Mouse (Mus musculus) CH12.LX (cell line): ENCODE data around the gene Sbf2. TPM values are rescaled to one million over a fixed set of nuclear protein-coding genes. Genes with fewer than 3 reads are reported as not detected.
A peak's percentile ranks its signal among the peaks of the same experiment; 100 is the strongest.

ENCODE experiments used
- DNase-seq: peaks from one replicate; pipeline ENCODE4 v3.0.0-alpha.2; 2013; ENCODE audit errors: extremely low read depth
- H3K27ac ChIP-seq: 2 replicates; pipeline ENCODE4 v1.5.1; 2012; ENCODE audit warnings: low read depth, mild to moderate bottlenecking, control low read depth, moderate library complexity; ENCODE audit not compliant: insufficient read depth
- H3K27me3 ChIP-seq: replicated peaks from 2 replicates; pipeline ENCODE3; 2012; ENCODE audit warnings: inconsistent platforms
- H3K36me3 ChIP-seq, 2 experiments: replicated peaks in 1 of 2; 2 replicates each; pipeline versions ENCODE3 to v1.6.1; 2012; ENCODE audit warnings: inconsistent platforms in 1 of 2, low read length in 1 of 2, mild to moderate bottlenecking in 1 of 2, mixed read lengths in 1 of 2, moderate library complexity in 1 of 2; ENCODE audit not compliant: control insufficient read depth in 1 of 2, insufficient read depth in 1 of 2
- H3K4me1 ChIP-seq, 2 experiments: 2 replicates each; pipeline ENCODE4 v1.6.1; 2012; ENCODE audit warnings: inconsistent platforms in 1 of 2, moderate library complexity in 1 of 2; ENCODE audit not compliant: insufficient read depth in 2 of 2, control insufficient read depth in 1 of 2
- H3K4me2 ChIP-seq: 2 replicates; pipeline ENCODE4 v1.6.1; 2012; ENCODE audit warnings: low read depth, mild to moderate bottlenecking, control low read depth; ENCODE audit not compliant: poor library complexity, insufficient read depth, severe bottlenecking
- H3K4me3 ChIP-seq, 3 experiments: fragments of 150-350 bp in 1 of 3; sonication (generic) in 1 of 3; replicated peaks in 1 of 3; 2 replicates each; pipeline versions ENCODE3 to v1.5.1; 2011 to 2012; ENCODE audit warnings: low read depth in 2 of 3, low read length in 2 of 3, mild to moderate bottlenecking in 2 of 3, moderate library complexity in 2 of 3, control low read depth in 1 of 3, improper control_type of control experiment in 1 of 3, inconsistent platforms in 1 of 3, mixed read lengths in 1 of 3; ENCODE audit not compliant: poor library complexity in 1 of 3
- H3K79me2 ChIP-seq: replicated peaks from 2 replicates; pipeline ENCODE4 v1.6.1; 2012; ENCODE audit warnings: mild to moderate bottlenecking, moderate library complexity; ENCODE audit not compliant: control insufficient read depth, poor library complexity, insufficient read depth, severe bottlenecking; ENCODE audit errors: extremely low read depth
- H3K9ac ChIP-seq: 2 replicates; pipeline ENCODE4 v1.6.1; 2012; ENCODE audit warnings: low read depth, mild to moderate bottlenecking, control low read depth, moderate library complexity; ENCODE audit not compliant: insufficient read depth
- H3K9me3 ChIP-seq: replicated peaks from 2 replicates; pipeline ENCODE3; 2012; ENCODE audit warnings: low read length, inconsistent platforms, mixed read lengths
- BHLHE40 ChIP-seq: IDR thresholded peaks from 2 replicates; pipeline ENCODE4 v1.6.1; 2011; ENCODE audit warnings: mild to moderate bottlenecking, low read depth, low read length, improper control_type of control experiment
- CHD1 ChIP-seq: IDR thresholded peaks from 2 replicates; pipeline ENCODE4 v1.6.1; 2012; ENCODE audit warnings: low read depth, low read length, improper control_type of control experiment, inconsistent platforms
- E2F4 ChIP-seq: IDR thresholded peaks from 2 replicates; pipeline ENCODE4 v1.6.1; 2011; ENCODE audit warnings: low read depth, low read length, improper control_type of control experiment; ENCODE audit not compliant: insufficient replicate concordance
- ELF1 ChIP-seq: IDR thresholded peaks from 2 replicates; pipeline ENCODE4 v1.6.1; 2014; ENCODE audit warnings: low read depth, mild to moderate bottlenecking, inconsistent platforms, low read length, improper control_type of control experiment
- EP300 ChIP-seq: IDR thresholded peaks from 2 replicates; pipeline ENCODE4 v1.6.1; 2011; ENCODE audit warnings: low read length, improper control_type of control experiment
- GABPA ChIP-seq: IDR thresholded peaks from 2 replicates; pipeline ENCODE4 v1.6.1; 2012; ENCODE audit warnings: low read depth, low read length, improper control_type of control experiment, inconsistent platforms; ENCODE audit not compliant: insufficient replicate concordance
- IRF4 ChIP-seq: IDR thresholded peaks from 2 replicates; pipeline ENCODE4 v1.6.1; 2014; ENCODE audit warnings: low read depth, mild to moderate bottlenecking, inconsistent platforms, low read length, improper control_type of control experiment
- JUN ChIP-seq: IDR thresholded peaks from 2 replicates; pipeline ENCODE4 v1.6.1; 2011; ENCODE audit warnings: low read depth, mild to moderate bottlenecking, low read length, improper control_type of control experiment, moderate library complexity; ENCODE audit not compliant: insufficient read depth
- JUND ChIP-seq: conservative IDR thresholded peaks from 2 replicates; pipeline ENCODE4 v1.6.1; 2011; ENCODE audit warnings: low read depth, low read length, improper control_type of control experiment
- KAT2A ChIP-seq: IDR thresholded peaks from 2 replicates; pipeline ENCODE4 v1.6.1; 2012; ENCODE audit warnings: low read length, improper control_type of control experiment, inconsistent platforms; ENCODE audit not compliant: insufficient replicate concordance
- MAFK ChIP-seq: IDR thresholded peaks from 2 replicates; pipeline ENCODE4 v1.6.1; 2011; ENCODE audit warnings: low read length, improper control_type of control experiment; ENCODE audit not compliant: insufficient replicate concordance
- MAX ChIP-seq: IDR thresholded peaks from 2 replicates; pipeline ENCODE4 v1.6.1; 2011; ENCODE audit warnings: low read length, improper control_type of control experiment
- MXI1 ChIP-seq: IDR thresholded peaks from 2 replicates; pipeline ENCODE4 v1.6.1; 2011; ENCODE audit warnings: mild to moderate bottlenecking, low read depth, low read length, improper control_type of control experiment
- MYC ChIP-seq: IDR thresholded peaks from 2 replicates; pipeline ENCODE4 v1.6.1; 2011; ENCODE audit warnings: low read depth, mild to moderate bottlenecking, improper control_type of control experiment, low read length
- NELFE ChIP-seq: IDR thresholded peaks from 2 replicates; pipeline ENCODE4 v1.6.1; 2011; ENCODE audit warnings: low read depth, low read length, improper control_type of control experiment
- PAX5 ChIP-seq: IDR thresholded peaks from 2 replicates; pipeline ENCODE4 v1.6.1; 2012; ENCODE audit warnings: low read length, inconsistent platforms, mixed read lengths
- POLR2A ChIP-seq: IDR thresholded peaks from 2 replicates; pipeline ENCODE4 v1.6.1; 2011; ENCODE audit warnings: low read depth, mild to moderate bottlenecking, improper control_type of control experiment, low read length
- RAD21 ChIP-seq: IDR thresholded peaks from 2 replicates; pipeline ENCODE4 v1.6.1; 2011; ENCODE audit warnings: low read depth, mild to moderate bottlenecking, low read length, improper control_type of control experiment, moderate library complexity
- RCOR1 ChIP-seq: conservative IDR thresholded peaks from 2 replicates; pipeline ENCODE4 v1.6.1; 2012; ENCODE audit warnings: low read depth, mild to moderate bottlenecking, inconsistent platforms, low read length, improper control_type of control experiment
- SMC3 ChIP-seq: IDR thresholded peaks from 2 replicates; pipeline ENCODE4 v1.6.1; 2011; ENCODE audit warnings: low read depth, low read length, improper control_type of control experiment
- TCF12 ChIP-seq: IDR thresholded peaks from 2 replicates; pipeline ENCODE4 v1.6.1; 2014; ENCODE audit warnings: low read depth, mild to moderate bottlenecking, inconsistent platforms, low read length, improper control_type of control experiment
- UBTF ChIP-seq: IDR thresholded peaks from 2 replicates; pipeline ENCODE4 v1.6.1; 2012; ENCODE audit warnings: low read depth, mild to moderate bottlenecking, inconsistent platforms, low read length, improper control_type of control experiment, moderate library complexity
- USF1 ChIP-seq: IDR thresholded peaks from 2 replicates; pipeline ENCODE4 v1.6.1; 2014; ENCODE audit warnings: low read depth, mild to moderate bottlenecking, inconsistent platforms, low read length, improper control_type of control experiment
- USF2 ChIP-seq: conservative IDR thresholded peaks from 2 replicates; pipeline ENCODE4 v1.6.1; 2011; ENCODE audit warnings: low read depth, low read length, improper control_type of control experiment
- ZC3H11A ChIP-seq: IDR thresholded peaks from 2 replicates; pipeline ENCODE4 v1.6.1; 2012; ENCODE audit warnings: low read depth, mild to moderate bottlenecking, inconsistent platforms, low read length, improper control_type of control experiment
- ZKSCAN1 ChIP-seq: IDR thresholded peaks from 2 replicates; pipeline ENCODE4 v1.6.1; 2012; ENCODE audit warnings: low read depth, inconsistent platforms, low read length, improper control_type of control experiment, borderline replicate concordance
- ZMIZ1 ChIP-seq: IDR thresholded peaks from 2 replicates; pipeline ENCODE4 v1.6.1; 2012; ENCODE audit warnings: low read depth, mild to moderate bottlenecking, inconsistent platforms, low read length, improper control_type of control experiment
- ZNF384 ChIP-seq: IDR thresholded peaks from 2 replicates; pipeline ENCODE4 v1.6.1; 2012; ENCODE audit warnings: low read depth, low read length, improper control_type of control experiment, inconsistent platforms
- dilution Hi-C: fragments of 300-500 bp; cut with MboI; formaldehyde crosslinking; loops from 2 replicates; pipeline ENCODE4 v1.14.3; 2020; ENCODE audit warnings: low sequenced_read_pairs; ENCODE audit not compliant: extremely low pct_unique_long_range_greater_than_20kb, extremely low pct_ligation_motif_present
- in situ Hi-C: fragments of 300-500 bp; cut with MboI; formaldehyde crosslinking; loops from 3 replicates; pipeline ENCODE4 v1.14.3; 2019; ENCODE audit warnings: low sequenced_read_pairs, low pct_ligation_motif_present, low pct_unique_long_range_greater_than_20kb, mixed read lengths
- polyA plus RNA-seq: library from polyadenylated mRNA; unstranded; fragments of >175 nt; gene quantifications from 2 replicates; pipeline ENCODE4 v1.2.1, GENCODE M21; 2012; ENCODE audit warnings: low read depth; ENCODE audit not compliant: insufficient read length
- total RNA-seq, 2 experiments: library from RNA; depleted of rRNA; stranded (reverse); fragments of 300-350 nt in 1 of 2; fragments of >200 nt in 1 of 2; gene quantifications; 2 replicates each; pipeline ENCODE4 v1.2.3; 2012 to 2014

Gene Sbf2
- total and polyA plus RNA-seq, 3 experiments, result 9.5 to 21.5 (median 11.4) TPM

GRCm38 (mm10) chr7:110631136-110631888, 16.6 kb upstream of the Sbf2 start:
- Histone ChIP-seq H3K9me3 (no peaks in the 10 kb centered on the region), H3K4me3 (peak overlapping the region in 1 of 3 experiments; percentile 77), H3K4me1 (peaks cover 0 to 23% of the 10 kb centered on the region in 2 experiments; a peak in 2 of 4 replicates), H3K36me3 (no peaks in the 10 kb centered on the region), H3K27me3 (peaks cover 4% of the 10 kb centered on the region), H3K79me2 (0 out of 2 replicates have a peak, but pooled peaks cover 5% of the 10 kb centered on the region), H3K27ac (no peak overlapping the region), H3K9ac (no peak overlapping the region; the same call in 1 of the 2 replicates), H3K4me2 (peak overlapping the region; percentile 91)
- no peak for DNase-seq
- TF ChIP-seq USF1 (no peak), E2F4 (no peak), ZNF384 (no peak), PAX5 (no peak), ZKSCAN1 (no peak), KAT2A (no peak), MXI1 (no peak)
- dilution Hi-C loops, result no loop called here
- in situ Hi-C loops, result no loop called here

DNA sequence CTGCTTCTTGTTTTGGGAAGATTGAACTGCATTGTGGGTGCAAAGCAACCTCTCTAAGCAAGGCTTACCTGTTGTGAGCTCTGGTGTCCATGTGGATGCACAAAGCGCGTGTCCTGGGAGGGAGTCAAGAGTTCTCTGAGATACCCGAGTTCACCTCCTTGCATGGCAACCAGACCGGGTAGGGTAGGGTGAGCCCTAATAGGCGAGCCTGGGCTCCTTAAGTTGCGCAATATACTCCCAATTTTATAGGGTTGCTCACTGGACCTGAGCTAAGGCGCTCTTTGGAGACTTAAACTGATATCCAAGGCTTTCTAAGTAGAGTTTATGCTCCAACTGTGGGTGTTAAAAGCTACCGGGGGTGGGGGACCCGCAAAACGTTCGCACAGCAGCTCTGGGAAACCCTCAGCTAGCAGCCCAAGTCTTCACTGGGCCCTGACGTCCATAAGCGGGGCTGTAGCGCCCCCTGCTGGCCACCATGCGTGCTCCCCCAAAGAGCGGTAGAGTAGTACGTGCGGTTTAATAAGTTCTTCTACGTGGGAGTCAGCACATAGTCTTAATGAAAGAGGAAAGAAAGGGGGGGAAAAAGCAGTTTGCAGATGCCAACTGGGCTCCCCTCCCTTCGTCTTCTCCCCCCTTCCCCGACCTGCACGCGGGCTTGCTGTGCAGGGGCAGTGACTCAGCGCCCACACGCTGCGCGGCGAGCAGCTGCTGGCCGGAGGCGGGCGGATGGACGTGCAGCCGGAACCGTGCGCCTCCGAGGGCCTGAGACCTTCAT, 15.4 kb upstream of the Sbf2 start:
- in situ Hi-C loops (loop anchor here (5.0 kb wide), 3 partner anchors 78 to 468 kb away; no protein-coding TSS in a partner anchor), dilution Hi-C loops (no loop called here)
- Histone ChIP-seq H3K79me2 (0 out of 2 replicates have a peak, but pooled peaks cover 5% of the 10 kb centered on the region), H3K27ac (no peak overlapping the region), H3K4me1 (peaks cover 0 to 23% of the 10 kb centered on the region in 2 experiments; a peak in 2 of 4 replicates), H3K36me3 (no peaks in the 10 kb centered on the region), H3K4me2 (peak overlapping the region; percentile 91), H3K9ac (peak overlapping the region; percentile 59; the same call in 1 of the 2 replicates), H3K4me3 (peak overlapping the region; percentile 60 to 77 (median 72)), H3K9me3 (no peaks in the 10 kb centered on the region), H3K27me3 (peaks cover 14% of the 10 kb centered on the region)
- DNase-seq, result peak; percentile 87
- TF ChIP-seq CHD1 (no peak), ZKSCAN1 (no peak), RCOR1 (no peak), IRF4 (peak; percentile 38; the same call in 1 of the 2 replicates), USF1 (no peak), USF2 (no peak), BHLHE40 (peak; percentile 69), RAD21 (peak; percentile 94), KAT2A (no peak), ZC3H11A (peak; percentile 60; the same call in 1 of the 2 replicates), SMC3 (peak; percentile 87), GABPA (no peak), JUN (no peak), TCF12 (peak; percentile 46; the same call in 1 of the 2 replicates), EP300 (no peak), NELFE (no peak; the same call in 1 of the 2 replicates), MAX (peak; percentile 14; the same call in 1 of the 2 replicates), POLR2A (no peak), ZMIZ1 (no peak), MAFK (0 out of 2 replicates have a peak, but pooled peaks have one; percentile 19), MYC (no peak), ELF1 (no peak; the same call in 1 of the 2 replicates), UBTF (no peak; the same call in 1 of the 2 replicates), JUND (no peak)
